Mouse (Mus musculus) lung, embryonic 15.5 days (tissue): ENCODE measurements around the gene Cckbr. TPM values are rescaled to one million over a fixed set of nuclear protein-coding genes. Genes with fewer than 3 reads are reported as not detected.
A peak's percentile ranks its signal among the peaks of the same experiment; 100 is the strongest.

Experiments
- ATAC-seq: fragments of 200-750 bp; cut with Nextera tagmentation; 2 replicates; pipeline ENCODE4 v1.8.0; 2017; ENCODE audit warnings: moderate number of reproducible peaks, borderline replicate concordance; ENCODE audit not compliant: low FRiP score, low TSS enrichment; ENCODE audit errors: extremely low read depth
- H3K27ac ChIP-seq: fragments of 300-500 bp; sonication (generic); 2 replicates; pipeline ENCODE4 v1.5.1; 2015; ENCODE audit warnings: moderate library complexity, mild to moderate bottlenecking, inconsistent platforms
- H3K27me3 ChIP-seq: fragments of 300-500 bp; sonication (generic); 2 replicates; pipeline ENCODE4 v1.6.1; 2015; ENCODE audit warnings: inconsistent platforms
- H3K36me3 ChIP-seq: fragments of 300-500 bp; sonication (generic); 2 replicates; pipeline ENCODE4 v1.6.1; 2015; ENCODE audit warnings: inconsistent platforms
- H3K4me1 ChIP-seq: fragments of 300-500 bp; sonication (generic); 2 replicates; pipeline ENCODE4 v1.6.1; 2015; ENCODE audit warnings: inconsistent platforms
- H3K4me2 ChIP-seq: fragments of 300-500 bp; sonication (generic); 2 replicates; pipeline ENCODE4 v1.6.1; 2015; ENCODE audit warnings: inconsistent platforms, mild to moderate bottlenecking, moderate library complexity
- H3K4me3 ChIP-seq: fragments of 300-500 bp; sonication (generic); 2 replicates; pipeline ENCODE4 v1.5.1; 2015; ENCODE audit warnings: mild to moderate bottlenecking, inconsistent platforms
- H3K9ac ChIP-seq: fragments of 300-500 bp; sonication (generic); 2 replicates; pipeline ENCODE4 v1.6.1; 2015; ENCODE audit warnings: inconsistent platforms
- H3K9me3 ChIP-seq: fragments of 300-500 bp; sonication (generic); 2 replicates; pipeline ENCODE4 v1.6.1; 2016; ENCODE audit warnings: inconsistent platforms
- WGBS: fragments of 180-500 bp; shearing (Covaris S2); methylation state at CpG from one replicate; pipeline ENCODE4 v1.1.7; 2015; 5-methylcytosine and 5-hydroxymethylcytosine counted together
- polyA plus RNA-seq: library from polyadenylated mRNA; unstranded; fragments of >200 nt; fragmentation: Nextera tagmentation; extraction: Ambion mirVana; gene quantifications from 2 replicates; pipeline ENCODE4 v1.2.1, GENCODE M21; 2015

Gene Cckbr
- polyA plus RNA-seq, 1 experiment from 2014 or later, result 0.21 TPM

GRCm38 (mm10) chr7:105510143-105510542, 84.6 kb downstream of the Cckbr start:
- no peak for ATAC-seq

DNA sequence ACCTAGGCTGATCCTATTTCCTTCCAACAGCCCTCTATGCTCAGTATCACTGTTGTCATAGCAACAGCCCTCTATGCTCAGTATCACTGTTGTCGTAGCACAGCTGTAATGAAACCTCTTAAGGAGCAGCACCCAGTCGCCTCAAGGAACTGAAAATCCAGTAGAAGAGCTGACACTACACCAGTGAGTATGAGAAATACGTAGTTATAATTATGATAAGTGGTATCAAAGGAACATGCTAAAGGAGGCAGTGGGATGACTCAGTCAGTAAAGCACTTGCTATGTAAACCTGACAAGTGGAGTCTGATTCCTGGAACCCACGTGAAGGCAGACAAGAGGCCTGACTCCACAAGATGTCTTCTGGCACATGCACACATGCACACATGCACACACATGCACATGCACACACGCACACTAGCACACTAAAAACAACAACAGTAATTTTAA, 88.3 kb downstream of the Cckbr start:
- Histone ChIP-seq H3K27me3 (no peaks in the 10 kb centered on the region), H3K4me1 (no peaks in the 10 kb centered on the region), H3K4me2 (no peak overlapping the region), H3K4me3 (no peak overlapping the region), H3K9me3 (no peaks in the 10 kb centered on the region), H3K36me3 (no peaks in the 10 kb centered on the region), H3K27ac (no peak overlapping the region), H3K9ac (no peak overlapping the region)
- WGBS, result 41% methylated on average over 5 of the region's 5 CpGs
- ATAC-seq, result no peak

More at GRCm38 (mm10) chr7:105510143-105510542, 84.6 kb downstream of the Cckbr start:
- H3K9me3 ChIP-seq, result no peaks in the 10 kb centered on the region
- H3K9ac ChIP-seq, result no peak overlapping the region
- H3K4me1 ChIP-seq, result no peaks in the 10 kb centered on the region
- no peak overlapping the region for H3K4me3 ChIP-seq
- H3K4me2 ChIP-seq, result no peak overlapping the region
- no peak overlapping the region for H3K27ac ChIP-seq
- 74% methylated on average over 5 of the region's 5 CpGs for WGBS
- no peaks in the 10 kb centered on the region for H3K27me3 ChIP-seq
- no peaks in the 10 kb centered on the region for H3K36me3 ChIP-seq

DNA sequence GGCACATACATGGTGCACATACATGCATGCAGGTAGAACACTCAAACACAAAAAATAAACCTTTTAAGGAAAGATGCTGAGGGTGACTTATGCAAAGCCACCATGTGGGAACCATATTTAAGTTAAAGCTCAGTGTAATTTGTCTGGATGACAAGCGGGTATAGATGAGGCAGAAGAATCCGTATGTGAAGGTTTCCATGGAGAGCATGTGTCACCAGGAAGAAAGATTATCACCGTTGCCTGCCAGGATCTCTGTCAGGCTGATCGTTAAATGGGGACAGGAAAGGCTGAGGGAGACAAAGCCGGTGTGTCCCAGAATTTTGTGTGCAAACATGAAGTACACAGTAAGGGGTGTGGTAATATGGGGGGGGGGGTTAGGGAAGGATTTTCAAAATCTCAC, 89.0 kb downstream of the Cckbr start:
- Histone ChIP-seq H3K4me2 (no peak overlapping the region), H3K9ac (no peak overlapping the region), H3K4me3 (no peak overlapping the region), H3K27me3 (no peaks in the 10 kb centered on the region), H3K36me3 (no peaks in the 10 kb centered on the region), H3K9me3 (no peaks in the 10 kb centered on the region), H3K27ac (no peak overlapping the region), H3K4me1 (no peaks in the 10 kb centered on the region)
- no peak for ATAC-seq
- WGBS, result 41% methylated on average over 5 of the region's 5 CpGs

- 3% methylated on average over 5 of the region's 5 CpGs for WGBS
- H3K27ac ChIP-seq, result no peak overlapping the region
- no peaks in the 10 kb centered on the region for H3K36me3 ChIP-seq
- no peak overlapping the region for H3K9ac ChIP-seq
- H3K9me3 ChIP-seq, result no peaks in the 10 kb centered on the region
- no peak overlapping the region for H3K4me3 ChIP-seq
- no peaks in the 10 kb centered on the region for H3K4me1 ChIP-seq
- 0 out of 2 replicates have a peak, but pooled peaks have one; percentile 31 for ATAC-seq
- H3K27me3 ChIP-seq, result no peaks in the 10 kb centered on the region
- no peak overlapping the region for H3K4me2 ChIP-seq
Measured at GRCm38 (mm10) chr7:105515178-105515577, 89.6 kb downstream of the Cckbr start.

DNA sequence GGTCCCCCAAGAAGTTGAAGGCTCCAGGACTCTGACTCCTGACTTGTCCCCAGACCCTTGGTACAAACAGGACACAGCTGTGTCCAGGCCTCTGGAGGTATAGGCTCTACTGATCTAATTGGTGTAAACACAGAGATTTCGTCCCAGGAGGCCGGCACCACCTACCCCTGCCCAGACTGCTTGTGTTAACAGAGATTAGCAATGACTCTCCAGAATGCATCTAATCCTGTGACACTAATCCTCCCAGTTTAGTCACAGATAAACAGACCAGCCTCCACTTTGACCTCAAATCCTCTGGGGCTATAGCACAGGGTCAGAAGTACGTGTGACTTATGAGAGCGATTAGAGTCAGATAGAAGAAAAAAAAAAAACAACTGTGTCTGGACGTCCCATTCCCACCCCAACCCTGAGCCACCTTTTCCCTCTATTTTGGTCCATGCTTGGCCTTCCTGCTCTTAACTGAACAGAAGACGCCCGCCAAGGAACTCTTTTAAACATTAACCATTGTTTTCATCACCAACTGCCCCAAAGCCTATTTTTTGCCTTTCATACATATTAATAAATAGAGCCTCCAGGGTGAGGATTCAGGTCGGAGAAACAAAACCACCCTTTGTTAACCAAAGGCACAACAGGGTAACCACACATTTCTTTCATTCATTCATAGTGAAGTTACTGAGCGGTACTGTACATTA, 91.3 kb downstream of the Cckbr start:
- Histone ChIP-seq H3K27me3 (no peaks in the 10 kb centered on the region), H3K4me2 (no peak overlapping the region), H3K36me3 (no peaks in the 10 kb centered on the region), H3K27ac (no peak overlapping the region), H3K9me3 (no peaks in the 10 kb centered on the region), H3K4me3 (no peak overlapping the region), H3K9ac (no peak overlapping the region), H3K4me1 (no peaks in the 10 kb centered on the region)
- no peak for ATAC-seq
- 38% methylated on average over 9 of the region's 9 CpGs for WGBS

- no peak for ATAC-seq
- Histone ChIP-seq H3K27ac (no peak overlapping the region), H3K4me3 (no peak overlapping the region), H3K4me2 (no peak overlapping the region), H3K9me3 (no peaks in the 10 kb centered on the region), H3K9ac (no peak overlapping the region), H3K27me3 (no peaks in the 10 kb centered on the region), H3K36me3 (no peaks in the 10 kb centered on the region), H3K4me1 (no peaks in the 10 kb centered on the region)
- WGBS, result 64% methylated on average over 11 of the region's 11 CpGs
Measured at GRCm38 (mm10) chr7:105519336-105519735, 93.8 kb downstream of the Cckbr start.

DNA sequence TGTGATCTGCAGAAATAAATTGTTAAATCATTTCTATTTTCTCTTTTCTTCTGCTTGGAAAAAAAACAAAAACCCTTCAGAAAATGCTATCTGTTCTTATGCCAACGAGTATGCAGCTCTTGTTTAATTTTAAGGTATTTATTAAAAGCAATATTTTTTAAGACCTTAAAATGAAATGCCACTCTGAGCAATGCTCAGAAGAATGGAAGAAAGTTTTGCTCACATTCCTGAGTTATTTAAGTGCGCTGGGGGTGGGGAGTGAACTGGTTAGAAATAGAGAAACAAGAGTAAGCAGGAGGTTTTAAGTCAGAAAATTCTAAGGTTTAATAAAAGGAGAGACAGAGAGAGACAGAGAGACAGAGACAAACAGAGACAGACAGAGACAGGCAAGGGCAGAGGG, 94.2 kb downstream of the Cckbr start:
- no peak overlapping the region for H3K4me3 ChIP-seq
- H3K9ac ChIP-seq, result no peak overlapping the region
- H3K9me3 ChIP-seq, result no peaks in the 10 kb centered on the region
- H3K4me2 ChIP-seq, result no peak overlapping the region
- no peak overlapping the region for H3K27ac ChIP-seq
- H3K4me1 ChIP-seq, result no peaks in the 10 kb centered on the region
- WGBS, result 53% methylated on average over 2 of the region's 2 CpGs
- ATAC-seq, result no peak
- no peaks in the 10 kb centered on the region for H3K36me3 ChIP-seq
- no peaks in the 10 kb centered on the region for H3K27me3 ChIP-seq

- Histone ChIP-seq H3K9ac (no peak overlapping the region), H3K4me3 (no peak overlapping the region), H3K4me2 (no peak overlapping the region), H3K4me1 (no peaks in the 10 kb centered on the region), H3K27ac (no peak overlapping the region), H3K36me3 (no peaks in the 10 kb centered on the region), H3K9me3 (no peaks in the 10 kb centered on the region), H3K27me3 (no peaks in the 10 kb centered on the region)
- no peak for ATAC-seq
- 36% methylated on average over 6 of the region's 6 CpGs for WGBS
Measured at GRCm38 (mm10) chr7:105520201-105520600, 94.7 kb downstream of the Cckbr start.

Other genes with a start within 250 kb of the Cckbr start
- not detected in 2 replicates for gene Olfr685, start 239.7 kb upstream of the Cckbr start, polyA plus RNA-seq
- gene Olfr686, start 218.2 kb upstream of the Cckbr start, polyA plus RNA-seq, result not detected in 2 replicates
- gene Olfr688, start 137.6 kb upstream of the Cckbr start, polyA plus RNA-seq, result not detected in 2 replicates
- gene Olfr689, start 114.6 kb upstream of the Cckbr start, polyA plus RNA-seq, result not detected in 2 replicates
- not detected in 2 replicates for gene Olfr690, start 91.6 kb upstream of the Cckbr start, polyA plus RNA-seq
- not detected in 2 replicates for gene Olfr691, start 83.5 kb upstream of the Cckbr start, polyA plus RNA-seq
- not detected in 2 replicates for gene Olfr692, start 57.5 kb upstream of the Cckbr start, polyA plus RNA-seq
- gene Gm5901, start 50.7 kb upstream of the Cckbr start, polyA plus RNA-seq, result not detected in 2 replicates
- 40.3 and 41.0 TPM in 2 replicates for gene Fam160a2, start 25.7 kb upstream of the Cckbr start, polyA plus RNA-seq
- not detected in 2 replicates for gene Cnga4, start 21.2 kb upstream of the Cckbr start, polyA plus RNA-seq
- gene Cavin3, start 56.6 kb downstream of the Cckbr start, polyA plus RNA-seq, result 106 and 110 TPM in 2 replicates
- gene Smpd1, start 128.6 kb downstream of the Cckbr start, polyA plus RNA-seq, result 36.9 and 40.0 TPM in 2 replicates
- 43.6 and 47.8 TPM in 2 replicates for gene Apbb1, start 155.9 kb downstream of the Cckbr start, polyA plus RNA-seq
- gene Hpx, start 174.4 kb downstream of the Cckbr start, polyA plus RNA-seq, result 1.1 and 2.4 TPM in 2 replicates
- 54.9 and 59.9 TPM in 2 replicates for gene Trim3, start 207.8 kb downstream of the Cckbr start, polyA plus RNA-seq
- 187 TPM in 2 replicates for gene Timm10b, start 214.3 kb downstream of the Cckbr start, polyA plus RNA-seq
- gene Arfip2, start 214.7 kb downstream of the Cckbr start, polyA plus RNA-seq, result 77.3 and 79.1 TPM in 2 replicates
- gene Gm45799, start 214.8 kb downstream of the Cckbr start, polyA plus RNA-seq, result 33.8 and 34.3 TPM in 2 replicates
- gene Dnhd1, start 225.1 kb downstream of the Cckbr start, polyA plus RNA-seq, result 1.1 TPM in 2 replicates